Mouse (Mus musculus): ENCODE data around the gene Gm1043. TPM values are rescaled to one million over a fixed set of nuclear protein-coding genes. Genes with fewer than 3 reads are reported as not detected.
A peak's percentile ranks its signal among the peaks of the same experiment; 100 is the strongest.

The Gm1043 gene
- total RNA-seq, 2 experiments from 2014 or later: 17.5 to 21.6 TPM

DNA sequence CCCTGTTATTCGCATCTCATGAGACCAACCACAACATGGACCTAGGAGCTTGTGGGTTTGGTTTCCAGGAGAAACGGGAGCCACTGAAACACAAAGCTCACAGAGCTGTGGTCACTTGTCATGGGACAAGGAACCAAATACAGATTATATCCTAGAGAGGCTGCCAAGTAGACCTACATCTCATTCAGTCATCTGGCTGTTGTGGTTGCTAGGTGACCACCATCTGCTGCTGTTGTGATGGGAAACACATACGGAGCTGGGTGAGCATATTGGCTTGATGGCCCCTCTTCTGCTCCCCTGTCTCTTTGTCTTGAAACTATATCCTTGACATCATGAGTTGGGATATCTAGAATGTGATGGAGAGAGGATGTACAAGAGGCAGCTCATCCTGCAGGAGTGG, 112.3 kb downstream of the Gm1043 start:
- no peak for DNase-seq (ENCODE audit: low spot score in 2 of 2)

DNA sequence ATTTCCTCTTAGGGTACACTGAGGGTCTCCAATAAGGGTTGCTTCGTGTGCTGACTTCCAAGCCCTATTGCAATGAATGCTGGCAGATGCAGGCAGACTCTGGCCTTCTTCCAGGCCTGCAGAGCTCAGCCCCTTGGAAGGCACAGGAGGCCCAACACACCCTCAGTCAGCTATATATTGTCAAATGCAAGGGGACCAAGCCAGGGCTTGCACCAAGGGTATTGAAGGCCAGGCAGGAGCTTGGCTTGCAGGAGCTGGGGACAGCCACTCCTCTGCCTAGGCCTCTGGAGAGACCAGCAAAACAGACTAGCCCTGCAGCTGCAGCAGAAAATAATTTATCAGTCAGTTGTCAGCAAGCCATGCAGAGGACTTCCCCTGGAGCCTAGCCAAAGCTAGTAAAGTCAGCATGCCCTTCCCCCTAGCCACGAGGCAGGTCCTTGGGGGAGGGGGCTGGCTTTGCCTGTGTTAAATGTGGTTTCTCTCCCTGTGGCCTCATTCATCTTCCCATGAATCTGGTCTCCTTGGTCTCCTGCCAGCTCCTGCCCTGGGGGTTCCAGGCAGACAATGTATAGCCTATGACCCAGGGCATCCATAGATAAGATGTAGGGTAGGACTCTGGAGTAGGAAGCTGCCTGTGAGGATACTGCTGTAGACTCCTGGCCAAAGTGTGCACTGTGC, 113.0 kb downstream of the Gm1043 start:
- DNase-seq (ENCODE audit: low spot score in 2 of 2): no peak

DNA sequence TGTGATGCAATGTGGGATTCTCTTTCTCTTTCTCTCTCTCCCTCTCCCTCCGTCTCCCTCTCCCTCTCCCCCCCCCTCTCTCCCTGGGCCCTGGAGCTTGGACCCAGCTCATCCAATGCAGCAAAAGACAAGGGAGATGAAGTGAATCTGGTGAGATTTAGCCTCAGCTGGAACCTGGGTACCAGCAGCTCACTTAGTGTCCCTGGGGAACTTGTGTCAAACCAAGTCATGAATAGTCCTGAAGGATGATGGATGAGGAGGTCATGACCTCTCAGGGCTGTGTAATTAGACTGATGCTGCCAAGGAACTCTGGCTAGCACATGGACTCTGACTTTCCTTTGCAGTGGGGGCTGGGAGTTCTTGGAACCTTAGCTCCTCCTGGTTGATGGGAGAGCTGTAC, 117.1 kb downstream of the Gm1043 start:
- DNase-seq (ENCODE audit: low spot score in 2 of 2): no peak

DNA sequence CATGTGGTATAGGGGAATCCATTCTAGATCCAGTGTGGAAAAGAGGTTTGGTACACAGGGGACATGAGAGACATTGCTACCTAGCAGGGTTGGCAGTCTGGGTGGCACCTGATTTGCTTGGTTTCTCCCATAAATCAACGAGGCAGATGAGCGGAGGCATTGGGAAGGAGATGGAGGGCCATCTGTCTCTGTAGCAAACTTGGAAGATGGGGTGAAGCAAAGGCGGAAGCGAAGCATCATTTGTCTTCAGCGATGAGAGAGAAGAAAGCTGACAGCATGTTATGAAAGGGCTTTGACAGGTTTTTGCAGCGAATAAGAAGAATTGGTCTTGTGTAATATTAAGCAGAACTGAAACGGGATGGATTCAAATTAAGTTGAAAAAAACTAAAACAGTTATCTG, 119.7 kb downstream of the Gm1043 start:
- no peak for DNase-seq (ENCODE audit: low spot score in 2 of 2)

DNA sequence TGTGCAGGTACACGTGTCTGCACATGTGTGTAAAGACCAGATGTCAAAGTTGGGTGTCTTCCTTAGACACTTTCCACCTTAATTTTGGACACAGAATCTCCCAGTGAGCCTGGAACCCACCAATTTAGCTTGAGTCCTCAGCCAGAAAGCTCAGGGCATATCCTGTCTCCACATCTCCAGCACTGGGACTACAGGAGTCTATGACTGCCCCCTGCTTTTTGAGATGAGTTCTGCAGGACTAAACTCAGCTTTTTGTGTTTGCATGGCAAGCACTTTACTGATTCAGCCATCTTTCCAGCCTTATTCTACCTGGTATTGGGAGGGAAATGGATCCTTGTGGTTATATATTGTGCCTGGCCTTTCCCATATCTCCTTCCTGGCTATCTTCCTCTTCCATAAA, 120.2 kb downstream of the Gm1043 start:
- DNase-seq (ENCODE audit: low spot score in 2 of 2): no peak

DNA sequence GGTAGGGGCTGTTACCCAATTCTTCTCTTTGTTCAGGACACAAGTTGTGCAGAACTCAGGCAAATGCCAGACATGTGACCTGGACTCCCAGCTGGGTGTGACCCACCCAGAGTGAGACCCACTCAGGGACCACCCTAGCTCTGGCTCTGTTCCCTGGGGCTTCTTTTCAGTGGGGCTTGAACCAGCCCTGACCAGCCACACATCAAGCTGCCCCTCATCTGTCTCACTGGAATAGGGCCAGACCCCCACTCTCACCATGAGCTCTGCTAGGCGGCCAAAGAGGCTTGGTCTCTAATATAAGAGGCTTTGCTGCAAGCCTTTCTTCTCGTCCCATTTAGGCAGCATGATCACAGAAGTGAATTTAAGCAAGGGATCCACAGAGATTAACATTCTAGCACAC, 121.2 kb downstream of the Gm1043 start:
- DNase-seq (ENCODE audit: low spot score in 2 of 2): no peak

DNA sequence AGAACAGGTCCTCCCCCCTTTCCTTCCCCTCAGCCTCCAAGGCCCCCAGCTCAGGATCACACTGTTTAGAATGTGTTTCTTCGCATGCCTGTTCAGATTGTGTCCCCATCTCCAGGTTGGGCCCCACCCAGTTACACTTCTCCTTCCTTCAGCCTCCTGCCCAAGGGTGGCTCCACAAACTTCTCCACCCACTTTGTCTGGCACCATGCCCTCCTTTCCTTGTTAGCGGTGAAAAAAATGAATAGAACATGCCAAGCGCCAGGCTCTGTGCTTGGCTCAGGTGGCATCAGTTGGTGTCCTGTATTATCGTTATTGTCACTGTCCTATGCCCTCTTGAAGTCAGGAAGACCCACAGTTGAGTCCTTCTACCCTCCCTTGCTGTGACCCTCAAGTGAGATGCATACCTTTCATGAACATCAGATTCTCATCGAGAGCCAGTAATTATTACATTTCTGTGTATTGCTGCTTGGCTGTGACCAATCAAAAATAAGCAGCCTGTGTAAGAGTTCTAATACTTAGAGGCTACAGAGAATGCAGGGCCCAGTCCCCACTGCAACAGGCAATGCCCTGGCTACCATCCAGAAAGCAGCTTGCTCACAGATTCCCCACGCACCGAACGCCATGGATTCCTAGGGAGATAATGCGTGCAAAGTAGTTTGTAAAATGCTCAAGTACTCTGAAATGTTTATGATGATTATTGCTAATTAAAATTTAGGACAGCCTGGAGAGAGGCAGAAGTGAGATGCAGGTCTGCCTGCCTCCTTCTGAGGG, 128.0 kb downstream of the Gm1043 start:
- DNase-seq (ENCODE audit: low spot score in 2 of 2): peak in 1 of 2 experiments; percentile 52

DNA sequence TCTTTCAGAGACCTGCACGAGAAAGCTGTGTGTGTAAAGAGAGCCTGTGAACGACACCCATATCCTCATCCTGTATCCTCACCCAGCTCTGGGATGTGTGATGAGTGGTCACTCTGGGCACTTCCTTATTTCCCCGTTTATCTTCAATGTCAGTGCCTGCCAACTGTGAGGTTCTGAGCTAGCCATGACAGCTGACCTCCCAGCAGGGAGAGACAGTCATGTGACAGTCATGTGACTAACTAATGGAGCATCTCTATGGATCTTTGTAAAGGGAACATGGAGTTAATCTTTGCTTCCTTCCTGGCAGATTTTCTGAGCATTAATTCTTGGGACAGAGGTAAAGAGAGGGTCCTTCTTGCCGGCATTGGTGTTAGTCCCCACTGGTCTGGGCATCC, 128.5 kb downstream of the Gm1043 start:
- no peak for DNase-seq (ENCODE audit: low spot score in 2 of 2)

DNA sequence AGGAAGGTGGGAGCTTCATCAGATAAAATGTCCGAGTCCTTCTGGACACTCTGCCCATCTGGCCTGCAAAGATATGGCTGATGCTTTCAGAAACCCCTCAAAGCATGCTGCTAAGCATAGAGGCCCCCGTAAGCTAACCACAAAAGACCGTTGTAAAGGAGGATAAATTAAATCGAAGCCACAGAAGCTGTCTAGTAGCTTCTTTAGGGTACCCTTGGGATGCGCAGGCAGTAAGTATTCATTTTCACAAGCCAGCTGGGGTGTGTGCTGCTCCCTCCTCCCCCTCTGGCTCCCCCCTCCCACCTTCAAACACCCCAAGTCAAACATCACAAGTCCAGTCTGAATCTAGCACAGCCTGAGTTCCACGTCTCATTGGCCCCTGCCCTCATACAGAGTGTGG, 129.4 kb downstream of the Gm1043 start:
- DNase-seq (ENCODE audit: low spot score in 2 of 2): no peak

DNA sequence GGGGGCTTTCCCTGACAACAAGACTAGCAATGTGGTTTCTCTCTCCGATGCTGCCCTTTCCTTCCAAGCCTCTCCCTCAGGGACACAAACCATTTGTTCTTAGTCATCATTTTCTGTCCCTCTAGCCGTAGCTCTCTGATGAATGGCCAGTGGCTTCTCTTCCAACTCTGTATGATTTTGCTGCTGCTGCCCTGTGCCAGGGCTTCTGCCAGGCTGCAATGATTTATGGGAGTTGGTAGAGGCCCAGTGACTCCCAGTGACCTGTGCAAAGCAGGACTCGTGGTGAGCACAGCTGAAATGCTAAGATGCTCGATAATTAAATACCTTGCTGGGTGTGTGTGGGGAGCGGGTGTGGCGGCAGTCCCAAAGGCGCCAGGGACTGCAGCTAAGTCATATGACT, 130.1 kb downstream of the Gm1043 start:
- DNase-seq (ENCODE audit: low spot score in 2 of 2): no peak

DNA sequence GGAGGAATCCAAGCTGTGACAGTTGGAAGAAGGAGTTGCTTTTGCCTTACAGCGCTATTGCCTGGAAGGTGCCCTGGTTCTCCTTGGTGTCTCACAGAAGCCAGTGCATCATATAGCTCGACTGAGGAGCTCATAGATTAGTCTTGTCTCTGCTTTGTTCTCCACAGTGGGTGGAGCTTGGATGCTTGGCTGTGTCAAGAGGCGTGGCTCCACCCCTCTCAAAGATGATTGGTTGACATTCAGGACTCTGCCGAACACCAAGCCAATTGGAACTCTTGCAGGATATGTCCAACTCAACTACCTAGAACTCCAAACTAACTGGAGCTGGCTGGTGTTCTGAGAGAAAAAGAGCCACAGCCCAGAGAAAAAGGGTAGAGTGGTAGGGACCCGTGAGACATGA, 134.4 kb downstream of the Gm1043 start:
- no peak for DNase-seq (ENCODE audit: low spot score in 2 of 2)

DNA sequence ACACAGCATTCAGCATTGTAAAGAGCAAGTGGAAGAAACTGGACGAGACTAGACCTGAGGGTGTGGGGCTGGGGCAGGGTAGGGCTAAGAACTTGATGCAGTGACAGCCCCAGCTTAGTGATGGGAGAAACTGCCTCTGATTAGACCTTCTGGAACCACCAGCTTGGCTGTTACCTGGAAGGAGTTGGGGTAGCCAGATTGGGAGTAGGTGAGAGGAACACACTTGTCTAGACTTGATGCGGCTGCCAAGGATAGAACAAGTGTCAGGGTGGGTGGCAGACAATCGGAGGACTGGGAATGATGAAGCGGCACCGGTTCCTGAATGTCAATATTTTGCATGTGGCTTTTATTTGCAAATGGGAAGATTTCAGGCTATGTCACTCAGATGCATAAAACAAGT, 135.4 kb downstream of the Gm1043 start:
- peak in 1 of 2 experiments; percentile 23 for DNase-seq (ENCODE audit: low spot score in 2 of 2)

DNA sequence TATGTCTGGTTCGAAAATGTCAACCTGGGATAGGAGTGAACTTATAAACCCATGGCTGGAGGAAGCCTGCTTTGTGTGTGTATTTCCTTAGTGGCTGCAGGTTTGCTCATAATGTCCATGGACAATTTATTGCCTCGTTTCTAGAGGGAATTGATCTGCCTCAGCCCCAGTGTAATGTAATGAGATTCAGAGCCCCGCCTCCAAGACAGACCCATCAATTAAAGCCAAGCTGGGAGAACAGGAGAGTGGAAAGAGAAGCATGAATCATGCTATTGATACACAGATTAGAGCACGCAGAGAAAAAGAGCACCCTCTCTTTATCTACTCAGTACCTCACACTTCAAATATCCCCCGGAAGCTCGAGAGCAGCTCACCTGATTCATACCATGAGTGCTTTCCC, 136.4 kb downstream of the Gm1043 start:
- DNase-seq (ENCODE audit: low spot score in 2 of 2): no peak

DNA sequence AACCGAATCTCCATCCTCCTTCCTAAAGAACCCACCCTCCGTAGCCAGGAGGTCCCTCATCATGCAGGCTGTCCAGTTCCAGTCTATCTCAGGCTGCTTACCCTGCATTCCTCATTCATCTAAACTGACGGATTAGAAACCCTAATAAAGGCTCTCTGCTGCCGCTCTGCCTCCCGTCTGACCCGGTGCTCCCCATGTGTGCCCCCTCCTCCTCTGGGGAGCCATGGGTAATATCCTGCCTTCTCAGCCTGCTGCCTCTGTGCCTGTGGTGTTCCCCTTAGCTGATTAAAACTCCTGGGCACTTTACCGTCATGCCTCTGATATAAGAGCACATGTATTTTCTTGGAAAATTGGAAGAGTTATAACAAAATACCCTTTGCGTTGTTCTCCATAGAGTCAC, 137.1 kb downstream of the Gm1043 start:
- DNase-seq (ENCODE audit: low spot score in 2 of 2): no peak

DNA sequence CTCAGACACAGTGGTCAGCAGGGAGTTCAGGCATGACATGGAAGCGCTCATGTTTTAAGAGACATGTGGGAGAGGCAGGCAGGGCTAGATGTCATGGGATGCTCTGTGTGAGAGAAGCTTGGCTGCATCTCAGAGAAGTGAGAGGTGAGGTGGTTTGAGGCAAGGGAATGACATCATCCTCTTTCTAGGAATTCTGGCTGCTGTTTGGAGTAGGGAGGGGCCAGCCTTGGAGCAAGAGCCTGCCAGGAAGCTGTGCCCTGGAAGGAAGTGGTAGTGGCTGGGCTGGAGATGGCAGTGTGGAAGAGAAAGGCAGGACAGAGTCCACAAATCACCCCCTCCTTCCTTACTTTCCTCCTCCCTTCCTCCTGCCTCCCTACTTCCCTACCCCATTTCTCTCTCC, 140.5 kb downstream of the Gm1043 start:
- DNase-seq (ENCODE audit: low spot score in 2 of 2): no peak

DNA sequence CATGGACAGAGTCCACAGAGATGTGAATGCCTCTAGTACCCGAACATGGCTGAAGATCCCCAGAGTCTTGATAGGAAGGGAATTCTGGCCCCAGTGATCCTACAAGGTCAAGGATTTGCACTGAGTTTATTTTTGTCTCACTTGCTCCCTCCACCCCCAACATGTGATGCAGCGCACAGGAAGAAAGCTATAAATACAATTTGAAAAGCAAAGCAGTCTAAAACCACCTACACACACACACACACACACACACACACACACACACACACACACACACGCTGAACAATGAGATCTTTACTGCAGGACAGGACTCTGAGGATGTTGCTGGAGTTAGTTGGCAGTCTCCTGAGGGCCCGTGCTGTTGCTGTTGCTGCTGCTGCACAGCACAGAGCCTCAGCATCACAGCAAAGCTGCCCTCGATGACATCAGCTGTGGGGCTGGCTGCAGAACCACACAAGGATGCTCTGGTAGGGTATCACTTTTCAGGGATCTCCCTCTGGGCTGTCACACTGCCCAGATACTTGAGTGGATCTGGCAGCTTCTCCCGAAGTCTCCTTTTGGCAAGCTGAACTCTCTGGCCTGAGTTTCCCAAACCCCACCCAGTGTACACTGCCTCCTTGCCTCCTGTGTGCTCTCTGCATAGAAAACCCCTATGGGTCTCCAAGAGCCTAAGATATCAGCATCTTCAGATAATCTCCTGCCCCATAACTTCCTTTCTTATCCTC, 142.9 kb downstream of the Gm1043 start:
- DNase-seq (ENCODE audit: low spot score in 2 of 2): no peak

DNA sequence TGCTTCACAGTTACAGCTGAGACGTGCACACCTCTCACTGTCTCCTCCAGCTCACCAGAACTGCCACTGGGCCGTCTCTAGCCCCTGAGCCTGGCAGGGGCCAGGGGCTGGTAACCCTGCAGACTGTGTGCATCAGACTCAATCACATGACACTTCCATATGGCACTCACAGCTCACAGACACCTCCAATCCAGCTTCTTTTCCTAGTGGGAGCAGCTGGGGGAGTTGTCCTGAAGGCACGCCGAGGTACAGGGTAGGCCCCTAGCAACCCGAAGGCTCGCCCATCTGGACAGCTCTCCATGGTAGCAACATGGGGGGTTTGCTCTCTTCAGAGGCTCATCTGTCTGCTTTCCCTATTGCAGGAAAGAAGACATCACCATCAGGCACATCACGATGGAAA, 143.7 kb downstream of the Gm1043 start:
- no peak for DNase-seq (ENCODE audit: low spot score in 2 of 2)

DNA sequence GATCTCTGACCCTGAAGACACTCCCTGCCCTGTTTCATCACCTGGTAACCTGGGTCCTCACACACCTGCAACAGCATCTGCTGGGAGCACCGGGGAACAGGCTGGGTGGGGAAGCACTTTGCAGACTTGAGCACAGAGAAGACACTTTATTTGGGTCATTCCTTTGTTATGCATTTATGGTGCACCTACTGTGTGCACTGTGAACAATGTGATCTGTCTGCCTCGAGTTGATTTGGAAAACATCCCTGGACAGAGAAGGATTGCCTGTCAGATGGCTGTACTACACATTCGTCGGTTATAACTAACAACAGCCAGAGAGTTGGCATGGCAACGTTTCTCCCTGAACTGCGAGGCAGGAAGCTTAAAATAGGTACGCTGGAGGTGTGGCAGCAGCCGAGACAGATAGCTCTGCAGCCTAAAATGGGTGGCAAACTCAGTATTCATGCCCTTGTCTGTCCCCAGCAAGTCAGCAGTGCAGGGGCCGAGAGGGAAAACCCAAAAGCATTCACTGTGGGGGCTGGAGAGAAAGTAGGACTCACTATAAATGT, 147.9 kb downstream of the Gm1043 start:
- peak in 1 of 2 experiments; percentile 65 for DNase-seq (ENCODE audit: low spot score in 2 of 2)

DNA sequence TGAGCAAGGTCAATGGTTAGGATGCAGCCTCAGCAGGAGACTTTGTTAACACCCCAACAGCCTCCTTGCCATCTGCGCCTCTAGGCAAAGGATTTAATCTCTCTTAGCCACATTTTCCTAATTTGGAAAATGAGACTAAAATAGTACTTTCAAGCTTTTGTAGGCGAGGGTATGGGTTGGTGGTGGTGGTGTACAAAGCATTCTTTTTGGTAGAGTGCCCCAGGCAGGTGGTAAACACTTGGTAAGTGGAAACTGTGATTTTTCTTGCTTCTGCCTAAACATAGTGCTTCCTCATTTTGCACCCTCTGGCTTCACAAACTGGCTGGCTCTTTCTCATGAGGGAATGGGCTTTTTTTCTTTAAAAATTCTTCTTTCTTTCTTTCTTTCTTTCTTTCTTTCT, 153.5 kb downstream of the Gm1043 start:
- DNase-seq (ENCODE audit: low spot score in 2 of 2): no peak

DNA sequence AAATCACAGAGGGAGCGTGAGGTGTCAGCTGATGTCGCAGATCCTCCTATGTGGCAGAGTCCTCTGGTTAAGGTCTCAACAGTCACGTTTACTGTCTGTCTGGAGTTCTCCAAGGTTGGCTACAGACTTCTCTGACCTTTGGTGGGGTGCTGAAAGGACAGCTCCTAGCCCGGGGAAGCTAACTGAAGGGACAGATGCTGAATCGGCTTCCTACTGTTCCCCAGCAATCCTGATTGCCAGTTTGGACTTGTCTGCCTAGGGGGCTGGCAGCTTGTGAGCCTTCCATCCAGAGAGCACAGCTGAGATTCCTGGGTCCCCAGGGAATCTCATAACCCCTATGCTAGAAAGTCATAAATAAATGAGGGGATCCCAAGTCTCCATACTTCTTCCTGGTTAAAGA, 155.4 kb downstream of the Gm1043 start:
- no peak for DNase-seq (ENCODE audit: low spot score in 2 of 2)

DNA sequence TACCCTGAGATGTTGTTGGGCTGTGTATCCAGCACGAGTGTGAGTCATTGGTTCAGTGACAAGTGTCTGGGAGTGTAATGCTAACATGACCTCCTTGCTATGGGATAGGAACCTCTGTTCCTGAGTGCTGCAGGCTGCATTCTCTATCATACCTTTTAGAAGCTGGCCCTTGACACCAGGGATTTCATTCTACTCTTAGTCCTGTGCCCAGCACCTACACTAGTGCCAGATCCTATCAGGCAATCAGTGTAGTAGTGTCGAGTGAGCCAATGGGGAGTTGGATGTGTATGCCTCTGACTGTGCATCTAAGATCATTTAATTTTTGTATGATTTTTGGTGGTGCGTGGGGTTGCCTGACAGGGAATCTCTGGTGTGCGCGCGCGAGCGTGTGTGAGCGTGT, 156.1 kb downstream of the Gm1043 start:
- no peak for DNase-seq (ENCODE audit: low spot score in 2 of 2)

DNA sequence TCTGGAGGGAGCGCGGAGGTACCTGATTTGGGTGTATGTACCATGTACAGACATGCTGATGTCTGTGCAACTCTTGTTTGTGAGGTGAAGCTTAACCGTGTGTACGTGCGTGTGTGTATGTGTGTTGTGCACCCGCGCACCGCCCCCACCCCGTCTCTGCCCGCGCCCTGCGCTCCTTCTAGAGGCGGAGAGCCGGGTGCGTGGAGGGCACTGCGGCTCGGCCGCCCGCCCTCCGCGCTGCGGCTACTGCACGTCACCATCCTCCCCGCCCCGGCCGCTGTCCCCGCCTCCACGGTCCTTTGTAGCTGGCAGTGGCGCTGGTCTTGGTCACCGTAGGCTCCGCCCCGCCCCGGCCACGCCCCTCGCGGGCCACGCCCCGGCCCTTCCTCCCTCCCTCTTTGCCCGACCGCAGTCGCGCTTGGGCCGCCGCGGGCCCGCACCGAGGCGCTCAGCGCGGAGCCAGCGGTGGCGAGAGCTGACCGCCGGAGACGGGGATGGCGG, 156.5 kb downstream of the Gm1043 start, which contains the start of gene Crmp1:
Gene Crmp1 (plus strand): TSS at position 290 of the 501 bp plus-strand sequence.
- peak; percentile 75 to 82 for DNase-seq (ENCODE audit: low spot score in 2 of 2)
